Mouse (Mus musculus): ENCODE data around the gene Fbxw20.
"Not testable (repeated sequence)": the region's sequence is repeated elsewhere in the genome, so short reads cannot be mapped to it uniquely, and the experiment has no call there.

- not testable (repeated sequence) for TF ChIP-seq EP300, CTCF (IDR thresholded peaks at IDR 0.05; ENCODE audit: low read depth)
Observed at GRCm38 (mm10) chr9:109195875-109196274, 38.7 kb downstream of the Fbxw20 start, which contains the start of gene Fbxw13.

Measured in liver, postnatal 0 days (tissue).